Mouse (Mus musculus) lung, postnatal 25 days (tissue): ENCODE measurements around the gene Mpp6.

Experiments
- DNase-seq: peaks from one replicate; pipeline ENCODE4 v3.0.0; 2022; ENCODE audit warnings: low spot score

Mpp6 gene

GRCm38 (mm10) chr6:50228180-50228579, 118.1 kb downstream of the Mpp6 start:
- DNase-seq: no peak

GRCm38 (mm10) chr6:50231288-50231687, 121.2 kb downstream of the Mpp6 start:
- no peak for DNase-seq

GRCm38 (mm10) chr6:50232984-50233383, 122.9 kb downstream of the Mpp6 start:
- DNase-seq: no peak

- no peak for DNase-seq
Measured at GRCm38 (mm10) chr6:50237963-50238362, 127.9 kb downstream of the Mpp6 start.

- DNase-seq: no peak
Measured at GRCm38 (mm10) chr6:50239902-50240301, 129.9 kb downstream of the Mpp6 start.

GRCm38 (mm10) chr6:50240437-50240836, 130.4 kb downstream of the Mpp6 start:
- DNase-seq: no peak

- no peak for DNase-seq
Measured at GRCm38 (mm10) chr6:50244126-50244525, 134.1 kb downstream of the Mpp6 start.

- DNase-seq: no peak
Measured at GRCm38 (mm10) chr6:50244967-50245366, 134.9 kb downstream of the Mpp6 start.

GRCm38 (mm10) chr6:50247356-50247755, 137.3 kb downstream of the Mpp6 start:
- no peak for DNase-seq

- no peak for DNase-seq
Measured at GRCm38 (mm10) chr6:50247791-50248190, 137.8 kb downstream of the Mpp6 start.
